Mouse (Mus musculus) stomach, postnatal 0 days (tissue): ENCODE data around the gene Plcd3.

Experiments
- CTCF ChIP-seq: IDR thresholded peaks from 2 replicates; pipeline ENCODE4 v1.5.1; 2016; ENCODE audit warnings: antibody characterized with exemption, low read depth, mild to moderate bottlenecking, moderate library complexity
- EP300 ChIP-seq: optimal IDR thresholded peaks from 2 replicates; pipeline ENCODE3; 2016; ENCODE audit warnings: antibody characterized with exemption

GRCm38 (mm10) chr11:103106386-103106785 is 4.9 kb upstream of the Plcd3 start:
- no peak for TF ChIP-seq EP300
- TF ChIP-seq CTCF: no peak
